Mouse (Mus musculus) CD4-positive, CD25-positive, alpha-beta regulatory T cell, adult 2 months (primary cell): ENCODE results near the gene Dpp6.
A peak's percentile ranks its signal among the peaks of the same experiment; 100 is the strongest.

ENCODE experiments used
- DNase-seq: peaks from one replicate; pipeline ENCODE4 v3.0.0-alpha.2; 2012; ENCODE audit warnings: low read depth, low spot score

The Dpp6 gene

DNA sequence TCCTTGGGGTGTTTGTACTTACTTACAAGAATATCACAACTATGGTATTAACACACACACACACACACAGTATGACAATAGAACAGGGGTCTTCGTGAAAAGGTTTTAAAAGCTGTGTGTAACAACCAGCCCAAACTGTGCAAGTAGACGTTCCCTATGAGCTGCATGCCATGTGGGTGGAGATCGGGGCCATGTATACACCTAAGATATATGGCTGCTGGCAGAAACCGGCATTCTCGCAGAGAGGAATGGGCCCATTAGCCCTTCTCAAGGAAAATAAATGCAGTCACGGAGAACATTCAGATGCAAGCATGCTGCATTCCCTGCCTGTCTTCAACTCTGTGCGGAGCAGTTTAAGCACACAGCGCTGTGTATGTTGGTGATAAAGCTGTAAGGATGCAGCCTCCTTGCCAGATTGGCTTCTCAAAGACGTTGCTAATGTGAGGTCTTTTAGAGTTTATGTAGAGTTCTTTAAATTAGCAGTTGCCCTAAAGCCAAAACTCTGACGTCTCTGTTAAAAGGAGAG is 461.2 kb downstream of the Dpp6 start:
- no peak for DNase-seq

DNA sequence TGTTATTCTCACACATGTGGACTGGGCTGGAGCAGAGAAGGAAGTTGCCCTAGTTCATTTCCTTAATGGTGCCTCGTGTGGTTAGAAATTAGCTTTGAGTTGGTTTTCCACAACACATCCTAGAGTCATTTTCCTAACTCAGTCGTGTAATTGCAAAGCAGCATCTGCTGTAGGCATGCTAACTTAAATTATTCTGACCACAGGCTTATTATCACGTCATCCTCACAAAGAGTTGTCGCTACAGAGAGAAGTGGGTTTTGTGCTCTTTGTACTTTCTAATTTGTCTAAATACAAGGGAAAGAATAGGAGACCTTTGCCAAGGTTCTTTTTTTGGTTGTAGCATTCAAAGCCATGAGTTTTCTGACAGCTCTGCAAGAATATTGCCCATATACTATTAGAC is 469.9 kb downstream of the Dpp6 start:
- DNase-seq, result no peak

DNA sequence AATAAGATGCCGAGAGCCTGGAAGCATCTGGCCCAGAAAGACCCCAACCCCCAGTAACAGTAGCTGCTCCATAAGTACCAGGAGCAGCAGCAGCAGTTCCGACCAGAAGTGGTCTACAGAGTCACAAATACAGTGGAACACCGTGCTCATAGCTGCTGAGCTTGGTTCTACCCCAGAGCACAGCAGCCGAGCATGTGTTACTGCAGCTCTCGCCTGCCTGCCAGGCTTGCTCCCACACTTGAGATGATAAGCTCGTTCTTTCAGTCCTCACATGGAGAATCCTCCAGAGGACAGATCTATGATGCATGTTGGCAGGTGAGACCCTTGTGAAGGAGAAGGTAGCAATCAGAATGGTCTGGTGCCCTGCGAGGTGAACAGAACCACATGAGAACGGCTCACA is 474.4 kb downstream of the Dpp6 start:
- no peak for DNase-seq

DNA sequence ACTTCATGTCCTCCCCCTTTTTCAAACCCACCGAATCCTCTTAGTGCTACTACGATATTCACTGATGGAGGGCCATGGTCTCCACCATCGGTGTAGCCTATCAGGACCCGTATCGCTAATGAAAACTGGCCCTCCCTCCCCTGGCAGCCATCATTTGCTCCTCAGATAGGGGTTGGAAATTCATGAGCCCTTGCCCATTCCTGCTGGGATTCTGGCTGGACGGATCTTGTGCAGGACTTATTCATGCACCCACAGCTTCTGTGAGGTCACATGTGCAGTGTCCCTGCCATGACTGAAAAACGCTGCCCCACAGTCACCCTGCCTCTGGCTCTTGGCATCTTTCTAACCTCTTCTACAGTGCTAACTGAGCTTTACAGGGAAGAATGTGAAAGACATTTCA is 475.2 kb downstream of the Dpp6 start:
- DNase-seq, result no peak

DNA sequence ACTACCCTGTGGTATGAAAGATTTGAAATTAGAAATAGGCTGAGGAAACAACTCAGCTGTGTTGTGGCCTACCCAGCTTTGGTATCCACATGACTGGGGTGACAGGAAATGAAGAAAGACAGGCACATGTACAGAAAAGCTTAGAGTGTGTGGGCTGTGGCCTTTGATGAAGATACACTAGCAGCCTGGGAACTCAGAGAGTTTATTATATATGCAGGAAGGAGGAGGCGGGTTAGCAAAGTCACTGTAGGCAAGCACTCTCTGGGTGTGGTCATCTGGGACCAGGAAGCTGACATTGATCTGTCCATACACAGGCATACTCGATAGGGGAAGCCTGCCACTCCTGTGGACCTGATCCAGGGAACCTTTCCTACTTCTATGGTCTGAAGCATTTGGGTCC is 487.1 kb downstream of the Dpp6 start:
- peak; percentile 17 for DNase-seq

DNA sequence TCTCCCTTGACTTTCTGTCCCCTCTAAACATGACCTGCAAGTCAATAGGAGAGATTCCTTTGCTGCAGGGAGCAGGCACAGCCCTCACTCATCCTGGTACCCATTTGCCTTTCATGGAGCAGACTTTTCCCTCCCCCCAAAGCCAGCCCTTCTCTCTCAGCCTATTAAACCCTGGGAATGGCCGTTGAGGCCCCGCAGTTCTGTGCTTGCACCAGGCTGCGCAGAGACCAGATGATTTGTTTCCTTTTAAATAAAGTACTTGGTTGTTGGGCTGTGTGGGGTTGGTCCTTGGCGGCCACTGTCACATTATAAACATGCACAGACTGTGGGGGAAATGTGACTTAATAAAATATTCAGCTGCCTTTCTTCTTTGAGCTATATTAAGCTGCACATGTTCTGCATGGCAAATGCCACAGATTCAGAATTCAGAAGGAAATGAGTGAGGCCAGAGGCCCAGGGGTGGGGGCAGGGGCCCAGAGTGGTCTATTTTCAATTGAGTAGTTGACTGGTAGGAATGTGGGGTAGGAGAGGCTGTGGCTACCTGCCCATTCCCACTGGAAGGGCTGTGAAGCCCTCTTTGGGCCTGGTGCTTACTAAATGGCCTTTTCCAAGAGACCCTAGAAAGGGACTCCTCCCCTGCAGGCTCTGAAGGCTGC is 489.6 kb downstream of the Dpp6 start:
- DNase-seq, result no peak

DNA sequence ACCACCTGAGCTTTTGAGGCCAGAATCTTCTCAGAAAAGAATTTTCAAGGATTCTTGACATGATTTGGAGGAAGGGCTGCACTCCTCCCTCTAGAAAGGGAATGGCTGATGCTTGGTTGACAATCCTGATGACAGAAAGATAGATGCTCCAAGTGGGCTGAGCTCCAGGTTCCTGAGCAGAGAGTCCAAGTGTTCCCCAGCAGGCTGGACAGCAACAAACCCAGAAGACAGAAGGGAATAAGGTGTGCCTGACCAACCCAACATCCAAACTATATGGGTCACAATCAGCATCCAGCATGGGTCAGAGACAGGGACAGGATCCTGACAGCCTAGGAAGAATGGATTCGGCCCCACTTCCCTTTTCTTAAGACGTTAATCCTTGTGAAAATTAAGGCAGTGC is 493.2 kb downstream of the Dpp6 start:
- no peak for DNase-seq

DNA sequence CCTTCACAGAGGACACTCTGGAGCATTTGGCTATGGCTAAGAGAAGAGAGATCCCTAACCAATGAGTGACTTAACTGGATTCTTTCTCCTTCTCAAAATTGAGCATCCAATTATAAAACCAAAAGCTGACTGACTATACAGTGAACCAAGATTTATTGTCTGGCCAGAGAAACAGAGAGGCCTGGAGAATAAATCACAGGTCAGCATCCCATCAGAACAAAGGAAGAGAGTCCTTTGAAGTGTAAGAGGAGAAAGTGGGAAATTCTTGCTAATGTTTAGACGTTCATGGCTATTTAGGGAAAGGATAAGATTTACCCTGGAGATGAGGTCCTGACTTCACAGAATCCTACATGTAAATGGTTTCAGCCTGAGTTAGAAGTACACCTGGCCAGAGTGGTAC is 499.7 kb downstream of the Dpp6 start:
- no peak for DNase-seq

DNA sequence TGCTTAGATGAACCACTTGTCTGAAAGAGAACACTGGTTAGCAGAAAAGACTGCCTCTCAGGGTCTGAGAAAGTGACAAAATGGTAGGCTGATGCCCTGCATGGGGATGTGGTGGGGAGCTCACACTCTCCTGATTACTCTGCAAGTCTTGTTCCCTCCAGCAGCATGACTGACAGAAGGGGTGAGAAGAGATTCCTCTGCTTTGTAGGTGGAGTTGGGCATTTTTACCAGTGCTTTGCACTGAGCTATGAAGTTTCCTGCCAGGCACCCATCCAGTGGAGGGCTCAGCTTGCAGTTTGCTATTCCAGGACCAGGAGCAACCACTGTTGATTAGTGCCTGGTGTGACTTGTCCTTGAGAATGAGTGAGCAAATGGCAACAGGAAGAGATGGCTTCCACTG is 500.3 kb downstream of the Dpp6 start:
- no peak for DNase-seq

DNA sequence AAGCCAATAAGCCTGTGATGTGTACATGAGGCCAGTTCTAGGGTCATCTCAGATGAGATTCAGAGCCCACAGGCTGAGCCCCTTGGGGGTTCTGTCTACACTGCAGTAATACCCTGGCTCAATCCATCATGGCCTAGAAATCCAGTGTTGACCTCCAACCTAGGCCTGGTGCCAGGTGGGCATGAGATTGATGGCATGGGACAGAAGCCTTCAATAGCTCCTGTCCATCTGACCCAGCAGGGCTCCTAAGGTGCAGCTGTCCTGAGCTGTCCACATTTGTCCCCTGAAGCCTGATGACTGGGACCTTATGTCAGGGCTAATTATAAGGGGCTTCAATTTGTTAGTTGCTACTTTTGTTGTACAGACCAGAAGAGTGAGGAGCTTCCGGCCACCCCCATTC is 500.8 kb downstream of the Dpp6 start:
- no peak for DNase-seq

DNA sequence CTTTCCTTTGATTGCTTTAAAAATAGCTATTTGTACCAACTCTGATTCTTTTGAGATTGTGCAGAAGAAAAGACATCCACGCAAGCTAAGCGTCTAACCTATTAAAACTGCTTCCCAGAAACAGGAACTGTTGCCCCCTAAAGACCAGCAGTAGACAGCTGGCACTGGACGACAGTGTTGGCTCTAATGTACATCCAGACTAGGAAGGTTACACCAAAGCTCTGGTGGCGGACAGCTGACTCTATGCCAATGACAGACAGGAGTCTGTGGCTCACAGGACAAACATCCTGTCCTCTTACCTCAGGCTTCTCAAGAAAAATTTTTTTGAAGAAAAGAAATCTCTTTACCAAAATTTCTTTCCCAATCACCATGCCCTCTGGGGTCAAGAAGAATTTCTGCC is 502.7 kb downstream of the Dpp6 start:
- no peak for DNase-seq

DNA sequence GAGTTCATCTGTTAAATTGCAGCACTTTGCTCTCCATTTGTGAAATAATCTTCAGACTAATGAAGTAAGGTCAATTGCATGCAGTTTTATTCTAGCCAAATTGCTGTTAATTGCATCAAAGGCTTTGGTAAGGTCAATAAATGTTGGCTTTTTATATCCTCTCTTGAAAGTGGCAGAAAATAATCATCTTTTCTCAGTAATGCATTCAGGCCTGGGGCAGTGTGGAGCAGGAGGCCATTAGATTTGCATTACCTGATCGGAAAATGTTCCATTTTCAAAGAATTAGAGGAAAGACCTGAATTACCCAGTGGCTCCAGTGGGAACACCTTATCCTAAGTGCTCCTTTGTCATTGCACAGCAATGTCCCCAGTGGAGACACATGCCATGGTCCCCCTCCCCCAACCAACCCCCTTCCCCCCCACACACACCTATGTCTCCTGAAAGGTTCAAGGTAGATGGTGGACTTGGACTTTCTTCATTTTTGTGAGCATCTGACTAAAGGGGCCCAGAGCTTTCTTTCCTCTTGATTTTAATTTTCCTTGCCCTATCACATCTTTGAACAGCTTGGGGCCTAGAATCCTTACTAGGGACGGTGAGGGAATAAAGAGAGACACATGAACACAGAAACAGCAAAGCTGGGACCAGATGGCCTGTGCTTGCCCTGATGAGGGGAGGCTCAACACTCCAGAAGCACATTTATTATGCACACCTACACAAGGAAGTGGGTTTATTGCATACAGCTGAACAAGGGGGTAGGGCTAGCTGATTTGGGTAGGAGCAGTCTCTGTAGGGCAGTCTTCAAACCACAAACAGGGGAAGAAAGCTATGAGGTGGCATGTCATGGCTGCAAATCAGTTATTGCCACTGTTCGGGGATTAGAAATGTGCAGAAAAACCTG is 506.1 kb downstream of the Dpp6 start:
- DNase-seq, result no peak

DNA sequence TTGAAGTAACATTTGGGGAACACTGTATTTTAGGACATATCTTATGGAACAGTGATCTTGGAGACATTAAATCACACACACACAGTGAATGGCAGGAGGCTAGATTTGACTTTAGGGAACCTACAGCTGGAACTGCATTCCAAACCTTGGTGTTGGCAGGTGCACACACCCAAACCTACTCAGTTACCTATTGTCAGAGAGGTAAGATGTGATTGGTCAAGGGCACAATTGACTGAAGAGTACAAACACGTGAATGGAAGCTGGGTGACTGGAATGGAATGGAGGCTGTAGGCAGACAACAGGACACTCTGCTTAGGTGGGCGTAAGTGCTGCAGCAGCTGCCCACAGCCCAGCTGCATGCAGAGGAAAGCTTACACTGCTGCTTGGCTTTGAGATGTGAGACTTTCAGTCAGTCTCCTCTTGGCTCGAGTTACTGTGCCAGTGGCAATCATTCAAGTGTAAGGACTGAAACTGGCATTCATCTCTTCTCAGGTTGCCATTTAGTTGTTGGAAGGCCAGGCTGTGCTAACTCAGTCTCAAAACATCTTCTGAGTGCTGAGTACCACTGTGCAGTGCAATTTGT is 507.4 kb downstream of the Dpp6 start:
- DNase-seq, result no peak

DNA sequence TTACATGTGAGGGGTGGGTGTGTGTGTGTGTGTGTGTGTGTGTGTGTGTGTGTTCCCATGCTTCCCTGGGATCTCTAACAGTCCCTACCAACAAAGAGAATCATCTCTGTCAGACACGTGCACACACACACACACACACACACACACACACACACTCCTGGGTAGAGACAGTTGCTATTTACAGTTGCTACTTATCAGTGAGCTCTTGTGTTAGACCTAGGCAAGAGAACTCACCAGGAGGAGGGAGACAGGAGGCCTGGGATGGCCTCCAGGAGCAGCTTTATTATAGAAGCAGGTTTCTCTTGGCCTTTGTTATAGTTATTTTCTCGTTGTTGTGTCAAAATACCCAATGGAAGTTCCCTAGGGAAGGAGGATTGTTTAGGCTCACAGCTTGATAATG is 519.7 kb downstream of the Dpp6 start:
- DNase-seq, result no peak

DNA sequence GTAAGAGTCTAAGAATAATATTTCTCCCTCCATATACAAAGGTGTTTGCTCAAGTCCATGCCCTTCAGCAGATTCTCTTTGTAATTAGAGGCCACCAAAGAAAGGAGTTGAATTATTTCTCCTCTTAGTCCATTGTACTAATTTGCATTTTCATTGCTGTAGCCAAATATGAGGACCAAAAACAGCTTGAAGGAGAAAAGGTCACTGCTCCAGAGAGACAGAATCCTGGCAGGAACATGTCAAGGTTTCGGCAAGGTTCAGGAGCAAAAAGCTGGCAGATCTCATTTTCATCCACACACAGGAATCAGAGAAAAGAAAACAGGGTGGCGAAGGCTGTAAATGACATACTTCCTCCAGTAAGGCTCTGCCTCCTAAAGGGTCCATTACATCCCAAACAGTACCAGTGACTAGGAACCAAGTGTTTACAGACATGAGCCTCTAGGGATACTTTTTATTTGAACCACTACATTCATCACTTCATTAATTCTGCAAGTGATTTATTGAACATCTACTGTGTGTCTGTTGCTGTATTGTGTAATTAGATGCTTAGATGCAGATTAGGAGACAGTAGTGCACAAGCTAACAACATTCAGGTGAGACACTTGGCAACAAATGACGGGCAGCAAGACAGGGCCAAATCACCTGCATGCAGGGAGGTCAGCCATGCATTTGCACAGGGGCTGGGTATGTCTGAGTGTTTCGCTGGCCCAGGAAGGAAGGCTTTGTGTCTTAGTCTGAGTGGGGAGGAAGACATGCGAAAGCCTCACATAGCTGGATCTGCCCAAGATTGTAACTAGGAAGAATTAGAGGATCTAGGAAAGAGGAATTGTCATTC is 522.4 kb downstream of the Dpp6 start:
- no peak for DNase-seq

DNA sequence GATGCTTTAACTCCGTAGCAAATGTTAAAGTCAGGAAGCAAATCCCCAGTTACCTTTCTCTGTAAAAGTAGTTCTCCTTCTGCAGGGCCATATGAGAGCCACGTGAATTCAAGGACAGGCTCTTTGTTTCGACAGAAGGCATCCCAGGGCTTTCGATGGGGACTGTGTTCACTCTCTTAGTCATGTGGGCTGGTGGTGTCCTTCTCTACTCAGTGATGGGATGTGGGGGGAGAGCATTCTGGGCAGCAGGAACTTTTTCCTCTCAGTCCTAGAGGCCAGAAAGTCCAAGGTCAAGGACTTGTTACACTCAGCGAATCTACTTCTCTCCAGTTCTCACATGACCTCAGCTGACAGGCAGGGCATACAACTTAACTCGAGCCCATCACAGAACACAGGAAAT is 525.3 kb downstream of the Dpp6 start:
- no peak for DNase-seq

DNA sequence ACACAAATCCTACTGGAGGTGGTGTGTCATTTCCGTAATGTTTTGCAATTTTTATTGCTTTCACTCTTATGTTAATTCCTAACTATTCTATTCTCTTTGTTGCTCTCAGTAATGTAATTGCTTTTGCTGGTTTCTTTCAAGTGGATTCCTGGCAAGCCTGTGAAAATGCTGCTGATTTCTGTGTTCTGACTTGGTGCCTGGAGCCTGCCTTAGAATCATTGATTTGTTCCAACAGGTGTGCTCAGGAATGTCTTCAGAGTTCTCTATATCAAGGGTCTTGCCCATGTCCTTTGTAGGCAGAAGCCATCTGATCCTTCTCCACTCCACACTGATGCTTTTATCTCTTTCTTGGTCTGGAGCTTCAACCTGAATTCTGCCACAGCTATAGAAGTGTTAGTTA is 526.6 kb downstream of the Dpp6 start:
- DNase-seq, result no peak

DNA sequence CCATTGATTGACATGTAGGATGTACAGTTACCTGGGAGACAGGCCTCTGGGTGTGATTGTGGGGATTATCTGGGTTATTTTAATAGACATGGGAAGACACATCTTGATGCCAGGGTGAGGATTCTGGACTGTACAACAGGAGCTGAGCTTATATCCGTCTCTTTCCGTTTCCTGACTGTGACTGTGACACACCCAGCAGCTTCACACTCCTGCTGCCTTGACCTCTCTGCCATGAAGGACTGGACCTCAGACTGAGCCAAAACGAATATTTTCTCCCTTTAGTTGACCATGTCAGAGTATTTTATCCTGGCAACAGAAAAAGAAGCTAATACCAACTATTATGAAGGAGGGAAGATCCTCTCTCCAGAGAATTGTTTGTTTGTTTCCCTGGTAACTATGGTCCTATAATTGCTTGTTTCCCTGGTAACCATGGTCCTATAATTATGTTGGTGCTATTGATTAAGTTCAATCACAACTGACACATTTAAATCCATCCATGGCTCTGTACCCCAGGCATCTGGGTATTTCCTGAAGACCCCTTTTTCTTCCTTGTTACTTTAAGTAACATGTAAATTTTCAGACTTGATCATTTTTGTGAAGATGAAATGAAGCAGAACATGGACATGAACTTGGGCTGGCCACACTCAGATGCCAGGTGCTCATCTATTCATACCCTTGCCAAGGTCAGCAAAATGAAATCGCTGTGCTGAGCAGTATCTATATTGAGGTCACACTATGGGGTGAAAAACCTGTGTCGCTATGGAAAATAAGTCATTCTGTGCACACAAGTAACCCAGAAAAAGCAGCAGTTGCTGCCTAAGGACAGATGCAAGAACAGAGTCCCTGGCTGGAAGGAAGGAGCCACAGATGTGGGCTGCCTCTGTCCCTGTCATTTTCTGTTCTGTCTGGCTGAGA is 531.4 kb downstream of the Dpp6 start:
- DNase-seq, result no peak

DNA sequence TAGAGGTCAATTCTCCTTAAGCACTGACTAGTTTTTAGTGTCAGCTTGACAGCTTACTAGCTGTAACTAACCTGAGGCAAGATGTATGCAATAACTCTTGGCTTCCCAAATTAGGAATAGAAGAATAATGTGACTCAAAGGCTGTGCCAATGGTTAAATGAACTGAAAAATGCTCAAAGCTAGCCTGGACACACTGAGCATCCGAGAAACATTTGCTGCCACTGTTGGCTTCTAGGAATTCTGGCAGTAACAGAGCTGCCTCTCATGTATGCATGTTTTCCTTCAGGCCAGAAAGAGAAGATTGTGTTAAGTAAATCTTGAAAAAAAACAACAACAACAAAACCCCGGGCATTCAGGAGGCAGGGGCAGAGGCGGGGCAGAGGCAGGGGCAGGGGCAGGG is 540.6 kb downstream of the Dpp6 start:
- no peak for DNase-seq

DNA sequence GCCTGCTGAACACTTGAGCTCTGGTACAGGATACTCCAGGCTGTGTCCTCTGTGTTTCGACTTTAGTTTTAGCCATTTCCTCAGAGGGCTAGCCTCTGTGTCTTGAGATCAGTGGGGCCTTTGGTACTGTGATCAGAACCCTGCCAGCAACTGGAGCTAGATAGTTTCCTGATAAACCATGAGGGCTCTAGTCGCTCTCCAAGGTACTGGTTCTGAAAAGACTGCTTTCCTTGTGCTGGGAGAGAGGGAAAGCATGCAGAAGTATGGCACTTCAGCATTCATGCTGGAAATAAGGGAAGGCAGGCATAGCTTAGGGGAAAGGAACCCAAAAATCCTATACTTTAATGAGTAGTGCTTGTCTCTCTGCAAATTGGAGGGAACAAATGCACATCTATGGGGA is 548.9 kb downstream of the Dpp6 start:
- no peak for DNase-seq

DNA sequence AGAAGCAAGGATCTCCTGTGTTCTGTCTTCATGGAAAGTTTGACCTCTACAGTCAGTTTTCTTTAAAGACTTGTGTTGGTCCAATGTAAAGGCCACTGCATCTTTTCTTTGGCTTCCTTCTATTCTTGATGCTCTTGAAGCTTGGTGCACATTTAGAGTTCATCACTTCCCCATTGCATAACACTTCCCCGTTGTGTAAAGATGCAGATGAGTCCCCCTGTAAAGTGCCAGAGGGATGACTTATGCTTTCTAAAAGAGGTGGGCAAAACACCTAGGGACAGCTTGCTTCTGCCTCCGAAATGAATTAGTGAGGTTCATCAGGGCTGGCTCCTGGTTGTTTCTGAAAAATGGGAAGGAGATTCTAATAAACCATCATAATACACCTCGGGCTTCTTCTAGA is 553.8 kb downstream of the Dpp6 start:
- DNase-seq, result no peak
